Mouse (Mus musculus) hindbrain, postnatal 0 days (tissue): ENCODE results near the gene Glra1. TPM values are rescaled to one million over a fixed set of nuclear protein-coding genes. Genes with fewer than 3 reads are reported as not detected.
A peak's percentile ranks its signal among the peaks of the same experiment; 100 is the strongest.

Source experiments
- ATAC-seq: fragments of 200-750 bp; cut with Nextera tagmentation; 2 replicates; pipeline ENCODE4 v1.8.0; 2017; ENCODE audit warnings: mild to moderate bottlenecking, moderate TSS enrichment, moderate library complexity
- DNase-seq: peaks from one replicate; pipeline ENCODE4 v3.0.0-alpha.2; 2015; ENCODE audit warnings: low spot score
- H3K27ac ChIP-seq: fragments of 300-500 bp; sonication (generic); 2 replicates; pipeline ENCODE4 v1.5.1; 2014; ENCODE audit warnings: mild to moderate bottlenecking
- H3K27me3 ChIP-seq: fragments of 300-500 bp; sonication (generic); 2 replicates; pipeline ENCODE4 v1.6.1; 2014; ENCODE audit warnings: low read length, mixed read lengths; ENCODE audit not compliant: insufficient read depth
- H3K36me3 ChIP-seq: fragments of 300-500 bp; sonication (generic); 2 replicates; pipeline ENCODE4 v1.6.1; 2014; ENCODE audit warnings: low read length, mixed read lengths; ENCODE audit not compliant: insufficient read depth
- H3K4me1 ChIP-seq: fragments of 300-500 bp; sonication (generic); 2 replicates; pipeline ENCODE4 v1.6.1; 2014; ENCODE audit warnings: antibody characterized with exemption, low read length, mixed read lengths; ENCODE audit not compliant: insufficient read depth
- H3K4me2 ChIP-seq: fragments of 300-500 bp; sonication (generic); 2 replicates; pipeline ENCODE4 v1.6.1; 2014; ENCODE audit warnings: low read depth, mild to moderate bottlenecking, low read length, moderate library complexity, mixed read lengths
- H3K4me3 ChIP-seq: fragments of 300-500 bp; sonication (generic); 2 replicates; pipeline ENCODE4 v1.5.1; 2014; ENCODE audit warnings: low read length
- H3K9ac ChIP-seq: fragments of 300-500 bp; sonication (generic); replicated peaks from 2 replicates; pipeline ENCODE4 v1.6.1; 2014; ENCODE audit warnings: mild to moderate bottlenecking, low read length, moderate library complexity, mixed read lengths
- H3K9me3 ChIP-seq: fragments of 300-500 bp; sonication (generic); 2 replicates; pipeline ENCODE4 v1.6.1; 2016; ENCODE audit warnings: low read length, mixed read lengths
- CTCF ChIP-seq: IDR thresholded peaks from 2 replicates; pipeline ENCODE4 v1.5.1; 2016; ENCODE audit warnings: antibody characterized with exemption, control low read depth, low read depth
- whole genome bisulfite sequencing: fragments of 180-500 bp; shearing (Covaris S2); extraction: QIAGEN DNeasy Blood & Tissue Kit; methylation state at CpG from one replicate; pipeline ENCODE4 v1.1.7; 2014; 5-methylcytosine and 5-hydroxymethylcytosine counted together
- polyA plus RNA-seq: library from polyadenylated mRNA; unstranded; fragments of >200 nt; fragmentation: Nextera tagmentation; extraction: Ambion mirVana; gene quantifications from 2 replicates; pipeline ENCODE4 v1.2.1, GENCODE M21; 2015
- total RNA-seq: library from RNA; depleted of rRNA; stranded (reverse); fragments of >200 nt; gene quantifications from 2 replicates; pipeline ENCODE4 v1.2.3, GENCODE M21; 2014

The Glra1 gene
- total and polyA plus RNA-seq, 2 experiments from 2014 or later, result 2.8 to 11.7 TPM

DNA sequence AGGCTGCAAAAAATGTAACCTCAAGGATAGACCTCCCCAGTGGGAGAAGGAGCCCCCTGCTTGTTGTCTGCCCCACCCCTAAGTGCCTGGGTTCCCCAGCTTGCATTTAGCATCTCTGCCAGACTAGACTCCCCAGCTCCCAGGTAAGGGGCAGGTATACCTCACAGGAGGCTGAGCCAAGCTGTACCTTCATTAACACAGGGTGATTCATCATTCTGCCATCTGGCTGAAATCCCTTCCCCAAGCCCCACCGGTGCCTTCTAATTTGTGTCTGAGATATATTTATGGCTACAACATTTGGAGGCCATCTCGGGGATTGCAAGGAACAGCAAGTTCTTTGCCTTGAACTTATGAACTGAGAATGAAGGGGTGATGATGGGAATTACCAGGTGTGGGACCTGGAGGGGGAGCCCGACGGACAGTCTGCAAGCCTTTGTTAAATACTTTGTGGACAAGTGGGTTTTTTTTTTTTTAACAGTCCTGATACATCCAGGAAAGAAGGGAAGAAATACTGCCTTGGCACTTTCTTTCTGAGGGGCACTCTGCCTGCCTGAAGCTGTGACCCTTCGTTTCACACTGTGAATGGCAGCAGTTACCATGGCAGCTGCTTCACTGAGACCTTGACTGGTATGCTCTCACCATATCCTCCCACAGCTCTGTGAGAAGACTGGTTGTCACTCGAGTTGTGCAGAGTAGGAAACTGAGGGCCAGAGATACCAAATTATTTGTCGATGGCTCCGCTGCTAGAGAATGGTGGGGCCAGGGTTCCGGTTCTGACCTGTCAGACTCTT, 41.5 kb downstream of the Glra1 start:
- Histone ChIP-seq H3K27ac (no peak overlapping the region), H3K36me3 (no peaks in the 10 kb centered on the region), H3K4me1 (peaks cover 5% of the 10 kb centered on the region; the same call in 1 of the 2 replicates), H3K27me3 (no peaks in the 10 kb centered on the region), H3K4me3 (no peak overlapping the region), H3K4me2 (no peak overlapping the region), H3K9ac (no peak overlapping the region), H3K9me3 (no peaks in the 10 kb centered on the region)
- DNase-seq (peak; percentile 50), ATAC-seq (no peak)
- WGBS, result 24% methylated on average over 9 of the region's 9 CpGs
- TF ChIP-seq CTCF, result no peak

DNA sequence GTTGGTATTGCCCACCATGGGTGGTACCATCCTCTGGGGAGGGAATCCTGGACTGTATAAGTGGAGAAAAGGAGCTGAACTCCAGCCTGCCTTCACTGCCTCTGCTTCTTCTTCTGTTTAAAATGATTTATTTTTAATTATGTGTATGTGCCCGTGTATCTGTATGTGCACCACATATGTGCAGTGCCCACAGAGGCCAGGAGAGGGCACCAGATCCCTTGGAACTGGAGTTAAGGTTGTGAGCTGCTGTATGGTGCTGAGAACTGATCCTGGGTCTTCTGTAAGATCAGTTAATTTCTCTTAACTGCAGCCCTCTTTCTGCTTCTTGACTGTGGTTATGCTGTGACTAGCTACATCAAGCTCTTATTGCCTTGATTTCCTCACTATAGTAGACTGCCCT, 62.3 kb downstream of the Glra1 start:
- no peak overlapping the region for H3K4me3 ChIP-seq
- no peaks in the 10 kb centered on the region for H3K36me3 ChIP-seq
- no peak overlapping the region for H3K9ac ChIP-seq
- TF ChIP-seq CTCF, result peak; percentile 24; the same call in 1 of the 2 replicates
- H3K4me1 ChIP-seq, result no peaks in the 10 kb centered on the region
- no peak overlapping the region for H3K4me2 ChIP-seq
- H3K27me3 ChIP-seq, result no peaks in the 10 kb centered on the region
- no peak overlapping the region for H3K27ac ChIP-seq
- no peaks in the 10 kb centered on the region for H3K9me3 ChIP-seq
- 91% methylated on average over 1 of the region's 1 CpGs for WGBS
- ATAC-seq, result no peak
- DNase-seq, result no peak

DNA sequence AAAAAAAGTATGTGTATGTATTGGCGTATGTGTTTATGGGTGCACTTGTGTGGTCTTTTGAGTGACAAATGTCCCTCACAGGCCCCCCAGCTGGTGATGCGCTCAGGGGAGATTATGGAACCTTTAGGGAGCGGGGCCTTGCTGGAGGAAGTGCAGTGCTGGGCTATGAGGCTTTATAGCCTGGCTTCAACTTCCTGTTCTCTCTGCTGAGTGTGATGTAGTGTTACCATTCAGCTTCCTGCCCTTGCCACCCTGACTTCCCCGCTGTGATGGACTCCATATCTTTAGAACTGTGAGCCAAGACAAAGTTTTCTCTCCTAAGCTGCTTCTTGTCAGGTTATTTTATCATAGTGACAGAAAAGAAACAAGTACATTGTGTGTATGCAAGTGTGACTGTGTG, 65.3 kb downstream of the Glra1 start:
- Histone ChIP-seq H3K4me3 (no peak overlapping the region), H3K27me3 (no peaks in the 10 kb centered on the region), H3K9ac (no peak overlapping the region), H3K4me2 (no peak overlapping the region), H3K36me3 (no peaks in the 10 kb centered on the region), H3K27ac (no peak overlapping the region), H3K9me3 (no peaks in the 10 kb centered on the region), H3K4me1 (no peaks in the 10 kb centered on the region)
- no peak for ATAC-seq
- no peak for TF ChIP-seq CTCF
- WGBS, result 73% methylated on average over 4 of the region's 4 CpGs
- no peak for DNase-seq

DNA sequence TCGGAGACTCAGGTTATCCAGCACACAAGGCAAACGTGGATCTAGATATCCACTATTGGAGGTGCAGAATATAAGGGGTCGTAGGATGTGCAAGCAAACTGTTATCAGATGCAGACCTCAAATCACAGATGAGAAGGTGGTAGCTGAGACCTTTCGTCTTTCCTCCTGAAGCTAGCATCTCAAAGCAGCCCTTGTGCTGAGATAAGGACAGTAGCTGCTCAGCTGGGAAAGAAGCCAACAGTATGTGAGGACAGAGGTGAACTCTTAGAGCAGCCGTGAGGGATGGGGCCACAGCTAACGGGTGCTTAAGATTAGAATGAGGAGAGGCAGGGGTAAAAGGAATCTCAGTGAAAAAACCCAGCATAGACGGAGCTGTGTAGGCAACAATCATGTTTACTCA, 65.9 kb downstream of the Glra1 start:
- no peak overlapping the region for H3K4me2 ChIP-seq
- no peaks in the 10 kb centered on the region for H3K4me1 ChIP-seq

DNA sequence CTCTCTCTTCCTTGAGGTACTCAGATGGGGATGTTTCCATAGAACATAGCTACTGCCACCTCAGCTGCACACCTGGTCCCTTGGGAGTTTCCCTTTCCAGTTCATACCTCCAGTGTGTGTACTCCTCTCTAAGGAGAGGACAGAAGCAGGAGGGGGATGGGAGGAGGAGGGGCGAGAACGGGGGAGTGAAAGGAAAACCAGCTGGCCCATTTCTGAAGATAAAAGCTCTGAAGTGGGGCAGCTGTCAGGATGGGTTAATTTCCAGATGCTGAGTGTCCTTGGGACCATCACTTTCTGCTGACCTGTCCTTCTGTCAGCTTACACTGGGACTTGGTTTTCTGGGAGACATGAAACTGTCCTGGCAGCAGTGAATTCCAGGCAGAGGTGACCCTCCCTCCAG, 73.2 kb downstream of the Glra1 start:
- H3K4me2 ChIP-seq, result no peak overlapping the region
- ATAC-seq, result no peak
- TF ChIP-seq CTCF, result no peak
- no peaks in the 10 kb centered on the region for H3K27me3 ChIP-seq
- H3K27ac ChIP-seq, result no peak overlapping the region
- no peak overlapping the region for H3K9ac ChIP-seq
- no peaks in the 10 kb centered on the region for H3K9me3 ChIP-seq
- H3K4me3 ChIP-seq, result no peak overlapping the region
- no peaks in the 10 kb centered on the region for H3K36me3 ChIP-seq
- H3K4me1 ChIP-seq, result peaks cover 7% of the 10 kb centered on the region; the same call in 1 of the 2 replicates
- WGBS, result 57% methylated on average over 2 of the region's 2 CpGs
- no peak for DNase-seq

More for the DNA sequence above, 65.9 kb downstream of the Glra1 start:
- no peak overlapping the region for H3K27ac ChIP-seq
- no peak overlapping the region for H3K4me3 ChIP-seq
- H3K36me3 ChIP-seq, result no peaks in the 10 kb centered on the region
- ATAC-seq, result no peak
- no peak overlapping the region for H3K9ac ChIP-seq
- no peak for DNase-seq
- H3K9me3 ChIP-seq, result no peaks in the 10 kb centered on the region
- TF ChIP-seq CTCF, result no peak
- WGBS, result 64% methylated on average over 7 of the region's 7 CpGs
- no peaks in the 10 kb centered on the region for H3K27me3 ChIP-seq

DNA sequence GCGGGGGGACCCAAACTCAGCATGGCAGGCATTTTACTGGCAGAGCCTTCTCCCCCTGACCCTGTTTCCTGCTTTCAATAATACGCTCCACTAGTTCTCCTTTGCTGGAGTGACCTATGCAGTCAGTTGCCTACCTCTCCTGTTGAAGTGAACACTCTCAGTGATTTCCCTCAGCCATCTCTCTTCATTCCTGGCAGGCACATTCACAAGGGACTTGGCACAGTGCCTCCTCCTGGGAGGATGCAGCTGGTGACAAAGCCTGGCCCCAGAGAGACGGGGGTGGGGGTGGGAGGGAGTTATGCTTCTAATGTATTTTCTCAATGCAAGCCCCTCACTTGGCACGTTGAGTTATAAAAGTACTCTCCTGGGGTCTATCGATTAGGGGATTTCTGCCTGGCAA, 74.6 kb downstream of the Glra1 start:
- WGBS, result 25% methylated on average over 5 of the region's 5 CpGs

DNA sequence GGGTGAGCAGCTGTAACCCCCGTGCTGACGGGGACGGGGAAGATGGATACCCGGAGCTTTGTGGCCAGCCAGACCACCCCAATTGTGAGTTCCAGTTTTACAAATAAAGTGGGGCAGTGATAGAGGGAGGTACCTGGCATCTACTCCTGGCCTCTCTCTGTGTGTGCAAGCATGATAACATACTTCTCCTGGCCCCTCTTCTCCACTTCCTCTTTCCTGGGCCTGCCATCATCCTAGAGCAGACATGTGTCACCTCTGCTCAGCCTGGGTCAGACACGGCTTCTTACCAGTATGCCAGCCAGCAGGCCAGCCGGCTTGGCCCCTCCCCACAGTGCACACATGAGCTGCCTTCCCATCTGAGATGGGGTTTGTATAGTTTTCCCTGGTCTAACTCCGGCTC, 77.3 kb downstream of the Glra1 start:
- ATAC-seq, result no peak
- 82% methylated on average over 7 of the region's 7 CpGs for WGBS
- no peak overlapping the region for H3K27ac ChIP-seq
- H3K4me1 ChIP-seq, result peaks cover 7% of the 10 kb centered on the region; the same call in 1 of the 2 replicates
- H3K36me3 ChIP-seq, result no peaks in the 10 kb centered on the region
- no peak for TF ChIP-seq CTCF
- DNase-seq, result no peak
- no peaks in the 10 kb centered on the region for H3K27me3 ChIP-seq
- no peak overlapping the region for H3K4me3 ChIP-seq
- no peaks in the 10 kb centered on the region for H3K9me3 ChIP-seq
- no peak overlapping the region for H3K9ac ChIP-seq
- H3K4me2 ChIP-seq, result no peak overlapping the region

More for the DNA sequence above, 74.6 kb downstream of the Glra1 start:
- no peaks in the 10 kb centered on the region for H3K9me3 ChIP-seq
- no peak overlapping the region for H3K4me3 ChIP-seq
- H3K36me3 ChIP-seq, result no peaks in the 10 kb centered on the region
- H3K27ac ChIP-seq, result peak overlapping the region; percentile 27; the same call in 1 of the 2 replicates
- no peaks in the 10 kb centered on the region for H3K27me3 ChIP-seq
- peaks cover 7% of the 10 kb centered on the region; the same call in 1 of the 2 replicates for H3K4me1 ChIP-seq
- DNase-seq (peak; percentile 74), ATAC-seq (0 out of 2 replicates have a peak, but pooled peaks have one; percentile 29)
- no peak for TF ChIP-seq CTCF
- no peak overlapping the region for H3K9ac ChIP-seq
- no peak overlapping the region for H3K4me2 ChIP-seq
